Mouse (Mus musculus) kidney, postnatal 0 days (tissue): ENCODE results near the gene Mef2a. TPM values are rescaled to one million over a fixed set of nuclear protein-coding genes. Genes with fewer than 3 reads are reported as not detected.
A peak's percentile ranks its signal among the peaks of the same experiment; 100 is the strongest.

Experiments used
- ATAC-seq: fragments of 200-750 bp; cut with Nextera tagmentation; replicated peaks from 2 replicates; pipeline ENCODE4 v1.8.0; 2017; ENCODE audit warnings: low read depth, moderate number of reproducible peaks, moderate TSS enrichment, moderate library complexity; ENCODE audit not compliant: low FRiP score
- DNase-seq: peaks from one replicate; pipeline ENCODE4 v3.0.0-alpha.2; 2016; ENCODE audit warnings: low spot score
- H3K27ac ChIP-seq: fragments of 300-500 bp; sonication (generic); 2 replicates; pipeline ENCODE4 v1.5.1; 2014; ENCODE audit warnings: mild to moderate bottlenecking
- H3K27me3 ChIP-seq: fragments of 300-500 bp; sonication (generic); 2 replicates; pipeline ENCODE4 v1.6.1; 2014; ENCODE audit warnings: low read length, mixed read lengths; ENCODE audit not compliant: insufficient read depth
- H3K36me3 ChIP-seq: fragments of 300-500 bp; sonication (generic); 2 replicates; pipeline ENCODE4 v1.6.1; 2014; ENCODE audit warnings: low read length, mixed read lengths; ENCODE audit not compliant: insufficient read depth
- H3K4me1 ChIP-seq: fragments of 300-500 bp; sonication (generic); replicated peaks from 2 replicates; pipeline ENCODE4 v1.6.1; 2014; ENCODE audit warnings: antibody characterized with exemption, low read length, mixed read lengths; ENCODE audit not compliant: insufficient read depth
- H3K4me2 ChIP-seq: fragments of 300-500 bp; sonication (generic); 2 replicates; pipeline ENCODE4 v1.6.1; 2014; ENCODE audit warnings: mild to moderate bottlenecking, low read length, moderate library complexity, mixed read lengths
- H3K4me3 ChIP-seq: fragments of 300-500 bp; sonication (generic); replicated peaks from 2 replicates; pipeline ENCODE4 v1.5.1; 2014; ENCODE audit warnings: low read depth, low read length
- H3K9ac ChIP-seq: fragments of 300-500 bp; sonication (generic); 2 replicates; pipeline ENCODE4 v1.6.1; 2014; ENCODE audit warnings: low read depth, low read length
- H3K9me3 ChIP-seq: fragments of 300-500 bp; sonication (generic); replicated peaks from 2 replicates; pipeline ENCODE4 v1.6.1; 2016; ENCODE audit warnings: low read length, inconsistent platforms, mixed read lengths
- CTCF ChIP-seq: IDR thresholded peaks from 2 replicates; pipeline ENCODE4 v1.5.1; 2016; ENCODE audit warnings: antibody characterized with exemption, low read depth, mild to moderate bottlenecking, moderate library complexity
- WGBS: fragments of 180-500 bp; shearing (Covaris S2); extraction: QIAGEN DNeasy Blood & Tissue Kit; methylation state at CpG from one replicate; pipeline ENCODE4 v1.1.7; 2014; 5-methylcytosine and 5-hydroxymethylcytosine counted together
- polyA plus RNA-seq: library from polyadenylated mRNA; unstranded; fragments of >200 nt; fragmentation: Nextera tagmentation; extraction: Ambion mirVana; gene quantifications from 2 replicates; pipeline ENCODE4 v1.2.1, GENCODE M21; 2015

Mef2a gene
- polyA plus RNA-seq, 1 experiment from 2014 or later: 33.3 TPM

DNA sequence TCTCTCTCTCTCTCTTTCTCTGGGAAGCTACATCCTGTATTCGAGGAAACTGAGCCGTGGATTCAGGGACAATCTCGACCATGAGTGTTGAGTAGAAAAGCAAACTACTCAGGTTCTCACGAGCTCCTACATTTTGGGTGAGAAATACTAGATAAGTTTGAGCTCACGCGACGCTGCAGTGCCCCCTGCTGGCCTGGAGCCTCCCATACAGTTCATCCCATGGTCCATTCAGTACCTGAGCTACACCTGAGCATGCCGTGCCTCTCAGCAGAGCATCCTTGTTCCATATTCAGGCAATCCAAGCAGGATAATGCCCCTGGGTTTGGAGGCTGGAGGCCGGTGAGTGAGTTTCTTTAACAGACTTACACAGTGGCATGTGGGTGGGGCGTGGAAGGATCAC, 173.2 kb downstream of the Mef2a start:
- H3K9me3 ChIP-seq: no peaks in the 10 kb centered on the region
- no peak overlapping the region for H3K27ac ChIP-seq
- no peak overlapping the region for H3K4me3 ChIP-seq
- H3K4me2 ChIP-seq: no peak overlapping the region
- DNase-seq: peak; percentile 81
- ATAC-seq: no peak
- peak; percentile 89 for TF ChIP-seq CTCF
- no peaks in the 10 kb centered on the region for H3K27me3 ChIP-seq
- H3K9ac ChIP-seq: no peak overlapping the region
- no peaks in the 10 kb centered on the region for H3K4me1 ChIP-seq
- no peaks in the 10 kb centered on the region for H3K36me3 ChIP-seq
- WGBS: 13% methylated on average over 10 of the region's 10 CpGs

DNA sequence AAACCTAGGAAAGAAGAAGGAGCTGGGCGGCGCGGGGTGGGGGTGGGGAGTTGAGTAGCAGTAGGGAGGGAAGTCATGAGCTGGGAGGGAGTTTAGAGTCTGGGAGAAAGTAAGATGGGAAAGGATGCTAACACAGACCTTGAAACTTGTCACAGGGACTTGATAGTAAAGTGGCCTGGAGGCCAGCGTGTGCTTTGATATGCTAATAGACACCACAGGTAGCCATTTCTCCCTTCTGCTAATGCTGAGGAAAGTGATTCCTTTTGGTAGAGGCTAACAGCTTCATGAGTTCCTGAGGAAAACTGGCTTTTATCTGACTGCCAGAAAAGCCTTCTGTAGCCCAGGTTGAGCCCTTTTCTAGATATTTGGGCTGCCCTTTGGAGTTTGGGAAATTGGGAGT, 188.9 kb downstream of the Mef2a start:
- H3K36me3 ChIP-seq: no peaks in the 10 kb centered on the region
- H3K4me2 ChIP-seq: no peak overlapping the region
- no peak for DNase-seq
- no peak for TF ChIP-seq CTCF
- H3K9me3 ChIP-seq: no peaks in the 10 kb centered on the region
- H3K27me3 ChIP-seq: no peaks in the 10 kb centered on the region
- H3K4me1 ChIP-seq: no peaks in the 10 kb centered on the region
- no peak overlapping the region for H3K9ac ChIP-seq
- H3K27ac ChIP-seq: no peak overlapping the region
- H3K4me3 ChIP-seq: no peak overlapping the region
- no peak for ATAC-seq
- 22% methylated on average over 4 of the region's 4 CpGs for WGBS

Other genes with a start within 250 kb of the Mef2a start
- 14.3 and 14.9 TPM in 2 replicates for gene Lysmd4, start 150.3 kb downstream of the Mef2a start, polyA plus RNA-seq